Mouse (Mus musculus) limb, embryonic 15.5 days (tissue): ENCODE measurements around the gene Uqcrfs1. TPM values are rescaled to one million over a fixed set of nuclear protein-coding genes. Genes with fewer than 3 reads are reported as not detected.

Experiments used
- ATAC-seq: fragments of 200-750 bp; cut with Nextera tagmentation; 2 replicates; pipeline ENCODE4 v1.8.0; 2017; ENCODE audit warnings: low read depth, moderate TSS enrichment; ENCODE audit not compliant: insufficient number of reproducible peaks, low FRiP score, low TSS enrichment
- H3K27ac ChIP-seq: fragments of 300-500 bp; sonication (generic); 2 replicates; pipeline ENCODE4 v1.5.1; 2015; ENCODE audit warnings: moderate library complexity, mild to moderate bottlenecking, inconsistent platforms
- H3K27me3 ChIP-seq: fragments of 300-500 bp; sonication (generic); 2 replicates; pipeline ENCODE4 v1.6.1; 2015; ENCODE audit warnings: inconsistent platforms
- H3K36me3 ChIP-seq: fragments of 300-500 bp; sonication (generic); 2 replicates; pipeline ENCODE4 v1.6.1; 2015; ENCODE audit warnings: inconsistent platforms
- H3K4me1 ChIP-seq: fragments of 300-500 bp; sonication (generic); 2 replicates; pipeline ENCODE4 v1.6.1; 2015; ENCODE audit warnings: inconsistent platforms
- H3K4me2 ChIP-seq: fragments of 300-500 bp; sonication (generic); 2 replicates; pipeline ENCODE4 v1.6.1; 2015; ENCODE audit warnings: mild to moderate bottlenecking, inconsistent platforms
- H3K4me3 ChIP-seq: fragments of 300-500 bp; sonication (generic); 2 replicates; pipeline ENCODE4 v1.5.1; 2015; ENCODE audit warnings: mild to moderate bottlenecking, inconsistent platforms
- H3K9ac ChIP-seq: fragments of 300-500 bp; sonication (generic); 2 replicates; pipeline ENCODE4 v1.6.1; 2015; ENCODE audit warnings: inconsistent platforms
- H3K9me3 ChIP-seq: fragments of 300-500 bp; sonication (generic); 2 replicates; pipeline ENCODE4 v1.6.1; 2016; ENCODE audit warnings: inconsistent platforms
- WGBS: fragments of 180-500 bp; shearing (Covaris S2); methylation state at CpG from one replicate; pipeline ENCODE4 v1.1.7; 2015; 5-methylcytosine and 5-hydroxymethylcytosine counted together
- polyA plus RNA-seq: library from polyadenylated mRNA; unstranded; fragments of >200 nt; fragmentation: Nextera tagmentation; extraction: Ambion mirVana; gene quantifications from 2 replicates; pipeline ENCODE4 v1.2.1, GENCODE M21; 2015

The Uqcrfs1 gene
- polyA plus RNA-seq, 1 experiment from 2014 or later, result 173 TPM

DNA sequence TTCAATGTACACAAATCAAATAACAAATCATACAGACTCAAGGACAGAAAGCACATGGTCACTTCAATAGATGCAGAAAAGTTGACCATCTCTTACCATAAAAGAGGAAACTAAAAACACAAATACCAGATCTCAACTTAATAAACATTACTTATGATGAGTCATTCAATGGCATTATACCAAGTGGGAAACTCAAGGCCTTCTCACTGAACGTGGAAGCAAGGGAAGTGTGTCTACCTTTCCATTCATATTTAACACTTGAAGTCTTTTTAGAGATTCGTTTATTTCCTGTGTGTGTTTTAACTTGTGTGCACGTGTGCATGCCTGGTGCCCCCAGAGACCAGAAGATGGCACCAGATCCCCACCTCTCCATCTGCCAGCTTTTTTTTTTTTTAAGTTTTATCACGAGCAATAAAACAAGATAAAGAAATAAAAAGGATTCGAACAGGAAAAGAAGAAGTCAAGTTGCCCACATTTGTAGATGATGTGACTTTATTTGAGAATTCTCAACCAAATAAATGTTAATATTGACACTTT is 8.0 kb upstream of the Uqcrfs1 start:
- WGBS, result 33% methylated on average over 5 of the region's 5 CpGs
- H3K9me3 ChIP-seq, result no peaks in the 10 kb centered on the region
- no peak overlapping the region for H3K27ac ChIP-seq
- H3K4me2 ChIP-seq, result no peak overlapping the region
- H3K4me3 ChIP-seq, result no peak overlapping the region
- no peaks in the 10 kb centered on the region for H3K4me1 ChIP-seq
- no peak overlapping the region for H3K9ac ChIP-seq
- H3K36me3 ChIP-seq, result no peaks in the 10 kb centered on the region
- ATAC-seq, result no peak
- H3K27me3 ChIP-seq, result 0 out of 2 replicates have a peak, but pooled peaks cover 3% of the 10 kb centered on the region

DNA sequence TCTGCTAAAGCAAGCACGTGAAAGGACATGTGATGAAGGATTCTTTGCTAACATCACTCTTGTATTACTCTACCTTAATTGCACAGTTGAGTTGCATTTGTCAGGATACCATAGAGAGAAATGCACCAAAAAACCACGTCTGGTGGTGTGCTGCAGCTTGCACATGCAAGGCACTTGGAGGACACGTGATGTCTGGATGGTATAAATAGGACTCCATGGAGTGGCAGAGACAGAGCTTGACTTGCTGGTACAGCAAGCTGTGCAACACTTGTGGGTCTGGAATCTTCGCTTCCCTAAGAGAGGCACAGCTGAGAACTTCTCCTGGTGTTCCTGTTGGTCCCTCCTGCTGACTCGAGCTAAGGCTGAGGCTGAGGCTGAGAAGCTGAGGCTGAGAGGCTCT is 4.2 kb upstream of the Uqcrfs1 start:
- H3K27ac ChIP-seq, result no peak overlapping the region
- WGBS, result 75% methylated on average over 5 of the region's 5 CpGs
- no peak overlapping the region for H3K4me2 ChIP-seq
- no peak overlapping the region for H3K9ac ChIP-seq
- H3K36me3 ChIP-seq, result no peaks in the 10 kb centered on the region
- no peaks in the 10 kb centered on the region for H3K9me3 ChIP-seq
- ATAC-seq, result no peak
- no peak overlapping the region for H3K4me3 ChIP-seq
- no peaks in the 10 kb centered on the region for H3K27me3 ChIP-seq
- H3K4me1 ChIP-seq, result peaks cover 1% of the 10 kb centered on the region

GRCm38 (mm10) chr13:30548835-30549234 is 3.7 kb upstream of the Uqcrfs1 start:
- WGBS, result 19% methylated on average over 2 of the region's 2 CpGs
- Histone ChIP-seq H3K4me3 (no peak overlapping the region), H3K9me3 (no peaks in the 10 kb centered on the region), H3K36me3 (no peaks in the 10 kb centered on the region), H3K27me3 (no peaks in the 10 kb centered on the region), H3K4me1 (peaks cover 6% of the 10 kb centered on the region), H3K27ac (no peak overlapping the region), H3K4me2 (no peak overlapping the region), H3K9ac (no peak overlapping the region)
- no peak for ATAC-seq

DNA sequence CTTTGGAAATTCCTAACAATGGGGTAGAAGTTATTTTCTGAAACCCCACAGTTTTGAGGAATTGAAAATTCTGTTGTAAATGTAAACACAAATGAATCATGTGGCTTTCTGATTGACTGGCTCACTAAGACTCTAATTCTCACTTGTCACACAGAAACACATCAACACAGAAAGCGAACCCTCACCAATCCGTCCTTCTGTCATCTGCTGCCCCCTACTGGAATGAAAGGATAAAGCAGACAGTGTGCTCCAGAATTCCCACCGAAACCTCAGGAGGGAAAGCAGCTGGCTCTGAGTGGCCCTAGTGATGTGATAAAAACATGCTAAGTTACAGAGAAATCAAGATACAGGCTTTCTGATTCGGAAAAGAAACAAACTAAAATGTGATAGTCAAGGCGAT is 14.4 kb downstream of the Uqcrfs1 start:
- Histone ChIP-seq H3K4me1 (no peaks in the 10 kb centered on the region), H3K4me3 (no peak overlapping the region), H3K36me3 (no peaks in the 10 kb centered on the region), H3K27me3 (no peaks in the 10 kb centered on the region), H3K9me3 (no peaks in the 10 kb centered on the region), H3K9ac (no peak overlapping the region), H3K27ac (no peak overlapping the region), H3K4me2 (no peak overlapping the region)
- WGBS, result 10% methylated on average over 5 of the region's 5 CpGs
- no peak for ATAC-seq

- H3K9ac ChIP-seq, result no peak overlapping the region
- no peaks in the 10 kb centered on the region for H3K9me3 ChIP-seq
- no peaks in the 10 kb centered on the region for H3K36me3 ChIP-seq
- no peak overlapping the region for H3K27ac ChIP-seq
- no peak overlapping the region for H3K4me3 ChIP-seq
- ATAC-seq, result no peak
- H3K4me2 ChIP-seq, result no peak overlapping the region
- WGBS, result 70% methylated on average over 8 of the region's 8 CpGs
- H3K27me3 ChIP-seq, result no peaks in the 10 kb centered on the region
- H3K4me1 ChIP-seq, result no peaks in the 10 kb centered on the region
Measured at GRCm38 (mm10) chr13:30524961-30525360, 20.2 kb downstream of the Uqcrfs1 start.

DNA sequence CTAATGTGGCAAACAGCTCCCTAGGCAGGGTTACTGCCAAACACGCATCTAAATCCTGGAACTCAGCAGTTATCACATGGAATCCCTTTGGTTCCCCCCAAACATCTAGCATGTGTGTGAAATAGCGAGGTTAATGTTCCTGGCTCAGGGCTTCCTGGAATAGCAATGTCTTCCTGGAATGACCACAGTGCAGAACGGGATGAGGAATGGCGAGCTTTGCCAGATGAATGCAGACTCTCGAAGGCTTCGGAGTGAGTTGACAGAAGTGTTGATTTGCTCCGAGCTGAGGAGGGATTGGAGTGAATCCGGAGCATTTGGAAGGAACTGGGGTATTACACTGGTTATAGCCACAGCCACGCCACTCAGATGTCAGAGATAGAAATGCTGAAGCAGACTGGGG is 21.2 kb downstream of the Uqcrfs1 start:
- Histone ChIP-seq H3K27ac (no peak overlapping the region), H3K9ac (no peak overlapping the region), H3K9me3 (no peaks in the 10 kb centered on the region), H3K4me2 (no peak overlapping the region), H3K27me3 (no peaks in the 10 kb centered on the region), H3K4me3 (no peak overlapping the region), H3K36me3 (no peaks in the 10 kb centered on the region), H3K4me1 (no peaks in the 10 kb centered on the region)
- no peak for ATAC-seq
- 70% methylated on average over 9 of the region's 9 CpGs for WGBS

GRCm38 (mm10) chr13:30523246-30523891 is 21.8 kb downstream of the Uqcrfs1 start:
- no peaks in the 10 kb centered on the region for H3K9me3 ChIP-seq
- H3K4me2 ChIP-seq, result no peak overlapping the region
- no peaks in the 10 kb centered on the region for H3K4me1 ChIP-seq
- H3K27me3 ChIP-seq, result no peaks in the 10 kb centered on the region
- H3K36me3 ChIP-seq, result no peaks in the 10 kb centered on the region
- H3K4me3 ChIP-seq, result no peak overlapping the region
- ATAC-seq, result no peak
- WGBS, result 85% methylated on average over 5 of the region's 5 CpGs
- H3K27ac ChIP-seq, result no peak overlapping the region
- no peak overlapping the region for H3K9ac ChIP-seq

- no peak overlapping the region for H3K4me2 ChIP-seq
- ATAC-seq, result no peak
- WGBS, result 71% methylated on average over 16 of the region's 16 CpGs
- no peaks in the 10 kb centered on the region for H3K27me3 ChIP-seq
- H3K27ac ChIP-seq, result no peak overlapping the region
- no peaks in the 10 kb centered on the region for H3K4me1 ChIP-seq
- H3K9ac ChIP-seq, result no peak overlapping the region
- H3K9me3 ChIP-seq, result no peaks in the 10 kb centered on the region
- no peaks in the 10 kb centered on the region for H3K36me3 ChIP-seq
- no peak overlapping the region for H3K4me3 ChIP-seq
Measured at GRCm38 (mm10) chr13:30521282-30521902, 23.8 kb downstream of the Uqcrfs1 start.

DNA sequence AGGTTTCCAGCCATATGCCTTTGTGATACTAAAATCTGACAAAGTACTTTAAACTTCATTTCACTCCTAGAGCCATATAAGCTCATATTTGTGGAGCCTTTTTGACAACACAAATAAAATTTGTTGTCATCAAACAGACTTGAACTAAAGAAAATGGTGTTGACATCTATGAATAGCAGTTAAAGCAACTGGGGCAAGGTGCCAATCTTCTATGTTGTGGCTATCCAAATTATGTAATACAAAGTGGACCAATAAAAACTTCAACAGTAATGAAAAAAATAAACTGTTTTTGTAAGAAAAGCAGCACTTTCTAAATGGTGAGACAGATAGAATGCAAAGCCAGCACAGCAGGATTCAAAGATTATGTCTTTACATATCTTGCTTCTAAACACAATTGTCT is 27.0 kb downstream of the Uqcrfs1 start:
- H3K36me3 ChIP-seq, result no peaks in the 10 kb centered on the region
- no peak overlapping the region for H3K4me2 ChIP-seq
- ATAC-seq, result no peak
- no peaks in the 10 kb centered on the region for H3K27me3 ChIP-seq
- no peak overlapping the region for H3K27ac ChIP-seq
- H3K9ac ChIP-seq, result no peak overlapping the region
- no peaks in the 10 kb centered on the region for H3K4me1 ChIP-seq
- H3K9me3 ChIP-seq, result no peaks in the 10 kb centered on the region
- no peak overlapping the region for H3K4me3 ChIP-seq

GRCm38 (mm10) chr13:30507651-30508050 is 37.5 kb downstream of the Uqcrfs1 start:
- H3K4me2 ChIP-seq, result no peak overlapping the region
- no peaks in the 10 kb centered on the region for H3K27me3 ChIP-seq
- H3K27ac ChIP-seq, result no peak overlapping the region
- H3K4me3 ChIP-seq, result no peak overlapping the region
- peaks cover 4% of the 10 kb centered on the region for H3K4me1 ChIP-seq
- no peaks in the 10 kb centered on the region for H3K9me3 ChIP-seq
- WGBS, result 46% methylated on average over 4 of the region's 4 CpGs
- H3K9ac ChIP-seq, result no peak overlapping the region
- no peak for ATAC-seq
- no peaks in the 10 kb centered on the region for H3K36me3 ChIP-seq

DNA sequence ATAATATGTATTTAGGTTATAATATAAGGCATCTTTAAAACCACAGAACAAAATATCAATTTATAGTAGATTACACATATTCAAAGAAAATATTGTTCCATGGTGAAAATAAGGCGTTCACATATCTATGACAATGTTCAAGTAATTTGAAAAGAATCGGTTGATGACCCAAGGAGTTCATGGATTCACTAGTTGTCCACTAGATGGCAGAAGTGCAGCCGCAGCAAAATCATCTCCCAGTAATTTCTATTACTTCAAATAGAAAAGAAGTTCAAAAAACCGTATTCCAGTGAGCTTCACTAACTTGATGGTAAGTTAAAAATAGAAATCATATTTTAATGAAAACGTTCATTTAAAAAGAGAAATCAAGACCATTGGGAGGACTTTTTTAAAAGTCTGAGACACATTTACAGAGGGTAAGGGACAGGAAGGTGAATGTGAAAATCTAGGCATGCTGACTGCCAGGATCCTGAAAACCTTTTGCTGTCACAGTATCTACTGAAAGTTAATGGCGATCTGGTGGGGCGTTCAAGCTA is 43.2 kb downstream of the Uqcrfs1 start:
- no peaks in the 10 kb centered on the region for H3K27me3 ChIP-seq
- no peak overlapping the region for H3K4me3 ChIP-seq
- WGBS, result 30% methylated on average over 7 of the region's 7 CpGs
- no peak for ATAC-seq
- H3K9ac ChIP-seq, result no peak overlapping the region
- H3K36me3 ChIP-seq, result no peaks in the 10 kb centered on the region
- no peaks in the 10 kb centered on the region for H3K9me3 ChIP-seq
- no peak overlapping the region for H3K27ac ChIP-seq
- no peak overlapping the region for H3K4me2 ChIP-seq
- H3K4me1 ChIP-seq, result no peaks in the 10 kb centered on the region
